Mouse (Mus musculus): ENCODE data around the gene Vmn2r30. TPM values are rescaled to one million over a fixed set of nuclear protein-coding genes. Genes with fewer than 3 reads are reported as not detected.
"Not testable (repeated sequence)": the region's sequence is repeated elsewhere in the genome, so short reads cannot be mapped to it uniquely, and the experiment has no call there.

Vmn2r30 gene
- total RNA-seq (2012; rRNA removed) (not detected in 2 replicates), polyA plus RNA-seq (2012; ENCODE audit: insufficient read depth in 1 of 2, insufficient read length in 2 of 2, low read depth in 1 of 2, low replicate concordance in 2 of 2, missing spikeins in 1 of 2) (not detected)

DNA sequence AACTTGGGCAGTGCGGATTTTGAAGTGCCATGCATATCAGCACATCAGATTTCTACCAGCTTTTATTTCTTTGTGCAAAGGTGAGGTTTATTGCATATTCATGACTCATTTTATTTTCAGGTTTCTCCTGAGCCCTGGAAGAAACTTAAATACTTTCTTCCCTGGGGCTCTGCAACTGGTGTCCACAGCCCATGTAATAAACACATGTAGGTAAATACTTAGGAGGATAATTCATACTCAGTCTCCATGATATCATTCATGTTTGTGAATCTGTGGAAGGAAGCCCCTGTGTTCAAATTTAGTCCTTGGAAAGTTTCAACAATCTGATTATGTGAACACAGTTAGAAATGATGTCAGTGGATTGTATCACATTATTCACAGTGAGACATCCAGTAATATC is at the start of gene Vmn2r30:
Gene Vmn2r30 (minus strand): TSS at position 101 of the 400 bp plus-strand sequence.
- not testable (repeated sequence) for H3K4me1 ChIP-seq (ENCODE audit: control insufficient read depth in 1 of 2, insufficient read depth in 2 of 2, low read length in 2 of 2); H3K4me3 ChIP-seq (ENCODE audit: control insufficient read depth in 1 of 2, insufficient read depth in 1 of 2, low read depth in 2 of 2, low read length in 2 of 2)

DNA sequence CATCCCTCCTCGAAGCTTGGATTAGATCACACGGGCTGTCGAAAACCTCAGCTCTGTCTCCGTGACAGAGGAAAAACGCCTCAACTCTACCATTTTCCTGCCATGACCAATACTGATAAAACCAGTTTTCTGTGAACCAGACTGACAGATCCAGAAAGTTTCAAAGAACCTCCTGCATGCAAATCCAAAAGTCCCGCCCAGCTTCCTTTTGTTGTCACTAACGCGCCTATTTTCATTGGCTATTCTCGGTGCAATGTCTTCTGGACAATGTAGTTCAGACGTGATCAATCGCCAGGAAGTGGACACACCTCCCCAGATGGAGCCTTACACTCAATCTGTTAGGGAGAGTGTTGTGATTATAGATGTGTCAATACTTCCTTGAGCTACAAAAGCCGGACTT is 37.0 kb upstream of the Vmn2r30 start, which contains the start of gene Gm45783:
Gene Gm45783 (minus strand): TSS at position 143 of the 400 bp plus-strand sequence.
- H3K4me1 ChIP-seq (ENCODE audit: control insufficient read depth in 1 of 2, insufficient read depth in 2 of 2, low read length in 2 of 2); DNase-seq (ENCODE audit: low read depth, low spot score); H3K79me2 ChIP-seq (ENCODE audit: control insufficient read depth, insufficient read depth, low read length, poor library complexity); H3K36me3 ChIP-seq (ENCODE audit: control insufficient read depth in 1 of 2, insufficient read depth in 2 of 2, low read length in 2 of 2); H3K4me3 ChIP-seq (ENCODE audit: control insufficient read depth in 1 of 2, insufficient read depth in 1 of 2, low read depth in 2 of 2, low read length in 2 of 2); H3K9ac ChIP-seq (ENCODE audit: control insufficient read depth, low read depth, low read length, poor library complexity, severe bottlenecking); H3K9me3 ChIP-seq (replicated peaks; ENCODE audit: insufficient read depth, low read length); H3K27ac ChIP-seq (ENCODE audit: control insufficient read depth, low read depth, low read length); H3K27me3 ChIP-seq (ENCODE audit: control insufficient read depth in 1 of 2, insufficient read depth in 2 of 2, low read length in 2 of 2): not testable (repeated sequence)

More for the DNA sequence above, at the start of gene Vmn2r30:
- not testable (repeated sequence) for H3K9ac ChIP-seq (ENCODE audit: control insufficient read depth, low read depth, low read length, poor library complexity, severe bottlenecking); H3K36me3 ChIP-seq (ENCODE audit: control insufficient read depth in 1 of 2, insufficient read depth in 2 of 2, low read length in 2 of 2); DNase-seq (ENCODE audit: low read depth, low spot score); H3K79me2 ChIP-seq (ENCODE audit: control insufficient read depth, insufficient read depth, low read length, poor library complexity); H3K9me3 ChIP-seq (replicated peaks; ENCODE audit: insufficient read depth, low read length); H3K27me3 ChIP-seq (ENCODE audit: control insufficient read depth in 1 of 2, insufficient read depth in 2 of 2, low read length in 2 of 2); H3K27ac ChIP-seq (ENCODE audit: control insufficient read depth, low read depth, low read length)

DNA sequence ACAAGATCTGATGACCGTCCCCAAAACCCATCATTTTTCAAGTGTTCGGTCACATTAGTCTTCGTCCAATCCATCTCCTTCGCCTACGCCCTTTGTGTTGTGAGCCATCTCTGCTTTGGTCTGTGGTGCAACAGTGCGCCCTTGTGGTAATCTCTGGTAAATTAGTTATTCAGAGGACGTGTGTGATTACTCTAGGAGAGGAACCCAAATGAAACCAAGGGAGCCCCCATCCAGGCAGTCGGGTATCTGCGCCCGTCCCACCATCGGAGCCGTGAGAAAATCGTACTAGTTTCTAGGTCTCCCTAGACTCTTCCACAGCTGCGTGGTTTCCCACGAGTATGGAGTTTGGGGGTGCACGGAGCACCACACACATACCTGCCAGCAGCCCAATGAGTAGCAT is 41.8 kb downstream of the Vmn2r30 start:
- H3K4me3 ChIP-seq (ENCODE audit: control insufficient read depth in 1 of 2, insufficient read depth in 1 of 2, low read depth in 2 of 2, low read length in 2 of 2), result no peak overlapping the region
- peak; percentile 65 for DNase-seq (ENCODE audit: low read depth, low spot score)
- H3K27me3 ChIP-seq (ENCODE audit: control insufficient read depth in 1 of 2, insufficient read depth in 2 of 2, low read length in 2 of 2), result no peaks in the 10 kb centered on the region
- TF ChIP-seq RCOR1 (IDR thresholded peaks at IDR 0.05; ENCODE audit: low read depth, low read length), result no peak
- peak; percentile 55 for TF ChIP-seq SMC3 (IDR thresholded peaks at IDR 0.05; ENCODE audit: low read depth, low read length)
- no peak for TF ChIP-seq MAFK (IDR thresholded peaks at IDR 0.05; ENCODE audit: borderline replicate concordance, low read depth, low read length)
- no peak for TF ChIP-seq MAX (IDR thresholded peaks at IDR 0.05; ENCODE audit: low read length)
- no peak for TF ChIP-seq GATA1 (IDR thresholded peaks at IDR 0.05; ENCODE audit: low read depth, low read length)
- no peak for TF ChIP-seq TCF12 (IDR thresholded peaks at IDR 0.05; ENCODE audit: low read depth, low read length)
- TF ChIP-seq ZC3H11A (IDR thresholded peaks at IDR 0.05; ENCODE audit: low read depth, low read length), result peak; percentile 38; the same call in 1 of the 2 replicates
- TF ChIP-seq MYB (IDR thresholded peaks at IDR 0.05; ENCODE audit: low read depth, low read length), result no peak
- no peak for TF ChIP-seq JUND (IDR thresholded peaks at IDR 0.05; ENCODE audit: low read depth, low read length)
- no peak for TF ChIP-seq GABPA (IDR thresholded peaks at IDR 0.05; ENCODE audit: low read depth, low read length)
- no peak for TF ChIP-seq UBTF (IDR thresholded peaks at IDR 0.05; ENCODE audit: borderline replicate concordance, insufficient read depth, low read depth, low read length)
- no peak for TF ChIP-seq USF1 (IDR thresholded peaks at IDR 0.05; ENCODE audit: low read depth, low read length)
- no peak for TF ChIP-seq MAZ (IDR thresholded peaks at IDR 0.05; ENCODE audit: low read depth, low read length)
- TF ChIP-seq NRF1 (IDR thresholded peaks at IDR 0.05; ENCODE audit: insufficient read depth, low read depth, low read length, poor library complexity, severe bottlenecking), result no peak
- TF ChIP-seq POLR2AphosphoS2 (IDR thresholded peaks at IDR 0.05; ENCODE audit: low read length), result no peak
- peak; percentile 63 for TF ChIP-seq RAD21 (IDR thresholded peaks at IDR 0.05; ENCODE audit: low read depth, low read length)
- no peak for TF ChIP-seq HCFC1 (IDR thresholded peaks at IDR 0.05; ENCODE audit: low read depth, low read length)
- TF ChIP-seq MEF2A (IDR thresholded peaks at IDR 0.05; ENCODE audit: extremely low read depth, insufficient replicate concordance, low read depth, low read length, poor library complexity, severe bottlenecking), result no peak
- peak; percentile 45 to 66 (median 52) for TF ChIP-seq CTCF (IDR thresholded peaks at IDR 0.05 in 2 of 3, conservative IDR thresholded peaks at IDR 0.05 in 1 of 3; ENCODE audit: control insufficient read depth in 1 of 3, insufficient read depth in 1 of 3, low read depth in 2 of 3, low read length in 3 of 3, poor library complexity in 1 of 3, severe bottlenecking in 1 of 3)
- no peak for TF ChIP-seq NELFE (IDR thresholded peaks at IDR 0.05; ENCODE audit: low read depth, low read length)
- no peak overlapping the region for H3K27ac ChIP-seq (ENCODE audit: control insufficient read depth, low read depth, low read length)
- no peaks in the 10 kb centered on the region for H3K9me3 ChIP-seq (replicated peaks; ENCODE audit: insufficient read depth, low read length)
- H3K4me1 ChIP-seq (ENCODE audit: control insufficient read depth in 1 of 2, insufficient read depth in 2 of 2, low read length in 2 of 2), result no peaks in the 10 kb centered on the region
- H3K79me2 ChIP-seq (ENCODE audit: control insufficient read depth, insufficient read depth, low read length, poor library complexity), result no peaks in the 10 kb centered on the region; the same call in 1 of the 2 replicates
- no peak overlapping the region for H3K9ac ChIP-seq (ENCODE audit: control insufficient read depth, low read depth, low read length, poor library complexity, severe bottlenecking)
- H3K36me3 ChIP-seq (ENCODE audit: control insufficient read depth in 1 of 2, insufficient read depth in 2 of 2, low read length in 2 of 2), result no peaks in the 10 kb centered on the region; a peak in 1 of 4 replicates

All from MEL (cell line).